Mouse (Mus musculus) spleen, postnatal 36 days (tissue): ENCODE results near the gene Zfp3.
A peak's percentile ranks its signal among the peaks of the same experiment; 100 is the strongest.
"Not testable (repeated sequence)": the region's sequence is repeated elsewhere in the genome, so short reads cannot be mapped to it uniquely, and the experiment has no call there.

ENCODE experiments used
- DNase-seq, 2 experiments: peaks; one replicate each; pipeline ENCODE4 v3.0.0; 2022; ENCODE audit warnings: low spot score in 2 of 2, mixed read lengths in 1 of 2

Zfp3 gene

GRCm38 (mm10) chr11:70755645-70756044 lies 8.4 kb upstream of the Zfp3 start:
- peak; percentile 69 to 76 for DNase-seq

- DNase-seq: not testable (repeated sequence)
Measured at GRCm38 (mm10) chr11:70760446-70760845, 3.6 kb upstream of the Zfp3 start.

DNA sequence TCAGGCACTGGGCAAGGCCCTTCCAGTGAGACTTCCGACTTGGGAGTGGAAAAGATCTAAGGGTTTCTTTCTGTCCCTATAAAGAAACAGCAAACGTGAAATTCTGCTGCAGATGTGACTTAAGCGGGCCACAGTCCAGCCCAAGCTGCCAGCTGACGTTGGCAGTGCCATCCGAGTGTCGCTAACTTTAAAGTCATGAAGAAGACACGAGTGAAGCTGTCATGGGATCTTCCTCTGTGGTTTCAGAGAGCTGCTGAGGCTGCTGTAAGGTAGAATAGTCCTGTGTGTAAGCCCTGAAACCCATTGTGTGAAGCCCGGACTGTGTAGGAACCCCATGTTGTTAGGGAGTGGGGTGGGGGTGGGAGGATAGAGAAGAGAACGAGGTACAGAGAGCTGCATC lies 1.4 kb upstream of the Zfp3 start:
- no peak for DNase-seq

- no peak for DNase-seq
Measured at GRCm38 (mm10) chr11:70763582-70763935, 450 bp upstream of the Zfp3 start.

DNA sequence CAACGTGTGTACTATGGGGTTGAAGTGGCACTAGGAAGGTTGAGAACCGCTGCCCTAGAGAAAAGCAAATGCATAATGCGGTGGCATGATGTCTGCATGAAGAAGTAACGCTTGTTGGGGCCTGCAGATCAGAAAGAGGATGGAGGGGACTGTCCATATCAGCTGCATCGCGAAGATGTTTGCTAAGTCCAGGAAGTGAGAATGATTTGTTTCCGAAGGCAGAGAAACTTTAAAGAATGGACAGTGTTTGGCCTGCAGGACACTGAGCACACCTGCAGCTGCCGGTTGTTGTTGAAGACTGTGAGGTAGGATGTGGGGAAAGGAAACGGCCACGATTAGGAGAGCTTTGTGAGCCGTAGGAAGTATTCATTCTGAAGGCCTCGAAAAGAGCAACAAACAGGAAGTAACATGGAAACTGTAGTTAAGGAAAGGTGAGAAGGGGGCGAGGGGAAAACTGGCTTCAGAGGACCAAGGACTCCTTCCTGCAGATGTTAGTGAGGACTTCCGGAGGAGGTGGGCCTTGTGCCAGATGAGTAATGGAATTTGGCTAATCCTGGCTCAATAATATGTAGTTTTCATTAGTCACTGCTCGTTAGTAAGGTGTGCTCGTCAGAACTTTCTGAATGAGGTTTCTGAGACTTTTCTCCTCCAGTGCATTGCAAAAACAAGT lies 1.9 kb downstream of the Zfp3 start:
- DNase-seq: no peak

DNA sequence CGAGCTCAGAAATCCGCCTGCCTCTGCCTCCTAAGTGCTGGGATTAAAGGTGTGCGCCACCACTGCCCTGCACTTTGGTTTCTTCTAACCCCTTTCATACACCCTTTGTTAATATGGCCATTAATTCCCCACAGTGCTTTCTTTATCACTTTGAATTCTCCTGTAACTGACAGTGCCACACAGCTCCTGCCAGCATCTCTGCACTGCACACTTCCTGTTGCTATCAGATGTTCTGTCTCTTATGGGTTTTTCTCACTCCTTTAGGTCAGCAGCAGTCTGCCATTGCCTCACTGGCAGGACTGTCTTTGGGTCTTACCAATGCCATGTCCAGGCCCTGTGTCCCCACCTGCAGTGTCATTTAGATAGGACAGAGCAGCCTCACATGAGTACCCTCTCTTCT lies 6.8 kb downstream of the Zfp3 start:
- DNase-seq: no peak

DNA sequence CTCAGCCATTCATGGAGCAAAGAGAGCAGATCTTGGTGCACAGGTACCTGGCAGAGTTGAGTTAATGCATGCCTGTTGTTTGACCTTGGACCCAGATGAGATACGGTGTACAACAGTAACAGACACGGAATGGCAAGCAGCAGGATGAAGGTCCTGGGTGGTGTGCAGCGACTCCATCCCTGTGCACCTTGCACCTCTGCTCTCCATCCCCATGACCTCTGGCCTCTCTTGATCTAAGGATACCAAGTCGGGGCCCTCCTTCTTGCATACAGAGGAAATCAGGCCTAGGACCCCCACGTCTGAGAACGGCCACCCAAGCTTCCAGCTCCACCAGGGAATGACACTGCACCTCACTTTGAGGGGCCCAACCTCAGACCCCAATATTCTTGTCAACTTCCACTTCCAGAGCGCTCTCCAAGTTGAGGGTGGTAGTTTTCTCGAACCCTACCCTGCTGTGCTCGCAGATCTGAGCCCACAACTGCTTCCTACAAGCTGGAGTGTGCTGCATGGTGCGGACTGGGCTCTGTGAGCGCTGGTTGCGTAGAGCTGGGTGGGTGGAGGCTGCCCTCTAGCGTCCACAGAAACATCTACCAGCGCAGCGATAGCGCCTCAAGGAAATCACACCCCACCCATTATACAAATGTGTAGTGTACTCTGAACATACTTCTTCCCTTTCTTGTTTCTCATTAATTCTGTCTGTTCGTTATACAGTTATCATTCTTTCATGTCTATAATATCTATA lies 13.0 kb downstream of the Zfp3 start:
- peak; percentile 72 to 77 for DNase-seq

- DNase-seq: no peak
Measured at GRCm38 (mm10) chr11:70777634-70778033, 13.6 kb downstream of the Zfp3 start.

DNA sequence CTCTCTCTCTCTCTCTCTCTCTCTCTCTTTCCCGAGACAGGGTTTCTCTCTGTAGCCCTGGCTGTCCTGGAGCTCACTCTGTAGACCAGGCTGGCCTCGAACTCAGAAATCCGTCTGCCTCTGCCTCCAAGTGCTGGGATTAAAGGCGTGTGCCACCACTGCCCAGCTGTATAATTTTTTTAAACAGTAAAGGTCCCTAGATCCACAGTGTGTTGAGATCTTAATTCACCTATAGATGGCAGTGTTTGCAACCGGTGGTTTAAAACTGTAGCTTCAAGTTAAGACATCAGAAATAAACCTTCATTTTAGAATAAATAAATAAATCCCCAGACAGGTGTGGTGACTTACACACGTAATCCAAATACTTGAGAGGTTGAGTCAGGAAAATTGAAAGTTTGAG lies 14.0 kb downstream of the Zfp3 start:
- peak; percentile 21 to 51 for DNase-seq

- DNase-seq: no peak
Measured at GRCm38 (mm10) chr11:70785908-70786307, 21.9 kb downstream of the Zfp3 start.

DNA sequence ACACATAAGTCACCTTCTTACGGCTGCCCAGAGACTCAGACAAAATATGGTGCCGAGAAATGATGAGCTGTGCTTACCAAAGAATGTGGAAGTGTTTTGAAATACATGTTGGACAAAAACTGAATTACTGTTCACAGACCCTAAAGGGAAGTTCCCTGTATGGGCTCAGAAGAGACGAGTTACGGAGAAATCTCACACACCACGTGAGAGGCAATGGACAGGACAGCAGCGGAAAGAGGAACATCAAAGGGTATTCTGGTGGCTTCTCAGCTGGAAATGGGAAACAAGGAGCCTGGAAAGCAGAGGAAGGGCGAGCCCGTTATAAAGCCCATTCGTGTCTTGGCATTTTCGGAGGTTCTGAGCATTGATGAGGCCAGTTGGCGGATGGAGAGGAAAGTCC lies 23.0 kb downstream of the Zfp3 start:
- DNase-seq: no peak

- peak; percentile 79 to 81 for DNase-seq
Measured at GRCm38 (mm10) chr11:70788972-70789655, 25.1 kb downstream of the Zfp3 start.

GRCm38 (mm10) chr11:70790426-70790825 lies 26.4 kb downstream of the Zfp3 start:
- DNase-seq: no peak

- DNase-seq: no peak
Measured at GRCm38 (mm10) chr11:70790874-70791551, 27.0 kb downstream of the Zfp3 start.

DNA sequence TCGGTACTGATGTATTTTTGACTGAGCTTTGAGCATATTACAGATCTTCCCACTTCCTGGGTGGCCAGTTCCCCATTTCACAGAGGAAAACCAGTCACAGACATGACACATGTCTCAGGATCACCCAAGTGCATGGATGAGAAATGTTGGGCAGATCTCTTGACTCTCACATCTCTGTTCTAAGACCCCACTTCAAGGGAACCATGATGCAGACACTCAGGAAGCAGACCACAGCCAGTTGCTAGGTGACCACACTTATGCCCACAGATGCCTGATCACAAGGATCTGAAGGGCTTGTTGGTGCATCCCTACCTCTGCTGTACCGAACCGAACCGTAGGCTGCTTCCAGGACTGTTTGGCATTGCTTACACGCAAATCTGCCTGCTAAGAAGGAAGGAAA lies 27.7 kb downstream of the Zfp3 start:
- DNase-seq: no peak

GRCm38 (mm10) chr11:70792409-70792808 lies 28.4 kb downstream of the Zfp3 start:
- no peak for DNase-seq

GRCm38 (mm10) chr11:70802208-70802864 lies 38.3 kb downstream of the Zfp3 start:
- DNase-seq: peak; percentile 63 to 64

GRCm38 (mm10) chr11:70802865-70803261 lies 38.9 kb downstream of the Zfp3 start:
- DNase-seq: no peak

DNA sequence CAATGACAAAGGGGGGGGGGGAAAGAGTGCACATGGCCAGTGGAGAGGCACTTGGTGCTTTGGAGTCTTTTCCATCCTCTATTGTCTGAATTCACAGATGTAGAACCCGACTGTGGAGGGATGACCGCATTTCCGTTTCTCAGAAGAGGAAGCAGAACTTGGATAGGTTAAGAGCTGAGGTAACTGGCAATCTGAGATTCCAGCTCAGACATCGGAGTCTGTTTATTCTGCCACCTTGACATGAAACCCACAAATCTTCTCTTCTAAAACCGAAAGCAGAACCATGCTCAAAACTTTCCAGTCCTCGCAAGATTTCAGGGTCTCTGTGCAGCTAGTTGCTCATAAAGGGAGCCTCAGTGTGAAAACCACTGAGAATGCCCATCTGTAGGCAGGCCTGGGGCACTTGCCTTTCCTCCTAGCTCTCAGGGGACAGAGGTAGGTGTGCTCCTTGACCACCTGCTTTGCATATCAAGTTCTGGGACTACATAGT lies 39.7 kb downstream of the Zfp3 start:
- DNase-seq: peak; percentile 82 to 85

GRCm38 (mm10) chr11:70804395-70804794 lies 40.4 kb downstream of the Zfp3 start:
- no peak for DNase-seq

DNA sequence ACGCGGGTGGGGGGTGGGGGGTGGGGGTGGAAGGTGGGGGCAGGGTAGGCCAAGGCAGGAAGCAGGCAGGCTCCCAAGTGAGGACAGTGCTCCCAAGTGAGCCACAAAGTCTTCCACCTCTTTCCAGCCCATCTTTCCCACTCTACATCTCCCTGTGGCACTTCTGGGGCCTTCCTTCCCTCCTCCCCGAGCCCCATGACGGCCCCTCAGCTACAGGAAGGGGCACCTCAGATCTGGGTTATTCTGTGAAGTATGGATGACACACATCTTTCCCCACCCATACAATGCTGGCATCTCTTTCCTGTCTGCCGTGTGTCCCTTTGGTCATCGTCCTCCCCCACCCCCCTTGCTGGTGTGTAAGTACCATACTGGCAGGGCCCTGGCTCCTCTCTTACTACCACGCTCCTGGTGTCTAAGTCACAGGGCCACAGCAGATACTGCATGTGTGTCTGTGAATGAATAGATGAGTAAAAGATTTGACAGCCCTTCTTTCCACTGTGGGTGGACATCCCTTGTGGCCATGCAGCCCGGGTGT lies 41.7 kb downstream of the Zfp3 start:
- no peak for DNase-seq
